Comparison of ENCODE assay signal across 9 mouse cellular contexts in genomic region chr4:54652111-54653021, GRCm38 (mm10).
DNase-seq lines count a peak whose midpoint lies in the region; ATAC-seq and TF ChIP-seq lines count a peak whose summit lies in the region.
"Had no signal": no experiment of that assay in that cellular context is flagged by ENCODE, and none has a peak within 500 bp of the region (broad histone marks: within the 10 kb centered on the region; RNA-seq: fewer than 3 reads in every experiment).

No protein-coding gene starts in this region.

- no peaks in the 10 kb centered on the region for H3K27me3 ChIP-seq in forebrain, embryonic 12.5 days
- no peaks in the 10 kb centered on the region for H3K27me3 ChIP-seq in limb, embryonic 13.5 days

- no peaks in the 10 kb centered on the region for H3K9me3 ChIP-seq in forebrain, embryonic 12.5 days
- H3K9me3 ChIP-seq in limb, embryonic 13.5 days: no peaks in the 10 kb centered on the region

- no peak for DNase-seq in layer of hippocampus, adult 2 months (ENCODE audit: low spot score in 2 of 2)
- DNase-seq in layer of hippocampus, postnatal 25 days (ENCODE audit: extremely low spot score in 1 of 2, low spot score in 1 of 2): no peak
- peak; percentile 66 for DNase-seq in retina, postnatal 1 day
- DNase-seq in natural killer cell, adult 2 months (ENCODE audit: low spot score in 2 of 2): no peak
- no peak for DNase-seq in spleen, postnatal 10 days (ENCODE audit: low spot score in 2 of 2)
- DNase-seq in layer of hippocampus, adult 8-10 months (ENCODE audit: low spot score in 2 of 2): no peak
- DNase-seq: lung, embryonic 14.5 days had no signal

- peak overlapping the region; percentile 31 for H3K4me2 ChIP-seq in forebrain, embryonic 12.5 days
- no peak overlapping the region for H3K4me2 ChIP-seq in limb, embryonic 13.5 days (replicated peaks)
- H3K4me2 ChIP-seq: lung, embryonic 14.5 days had no signal

- TF ChIP-seq CTCF in layer of hippocampus, adult 2 months (conservative IDR thresholded peaks at IDR 0.05): no peak

- peak overlapping the region; percentile 6; the same call in 1 of the 2 replicates for H3K4me3 ChIP-seq in layer of hippocampus, adult 2 months
- H3K4me3 ChIP-seq in forebrain, embryonic 12.5 days (replicated peaks): no peak overlapping the region
- H3K4me3 ChIP-seq in limb, embryonic 13.5 days: no peak overlapping the region

- no peak overlapping the region; the same call in 1 of the 2 replicates for H3K9ac ChIP-seq in forebrain, embryonic 12.5 days
- H3K9ac ChIP-seq in limb, embryonic 13.5 days: no peak overlapping the region
- H3K9ac ChIP-seq: lung, embryonic 14.5 days had no signal

- peak overlapping the region; percentile 59; the same call in 1 of the 2 replicates for H3K27ac ChIP-seq in layer of hippocampus, adult 2 months
- peak overlapping the region; percentile 93 for H3K27ac ChIP-seq in forebrain, embryonic 12.5 days
- H3K27ac ChIP-seq in limb, embryonic 13.5 days: 0 out of 2 replicates have a peak overlapping the region, but pooled peaks have one; percentile 28

- no peaks in the 10 kb centered on the region for H3K36me3 ChIP-seq in forebrain, embryonic 12.5 days (replicated peaks)
- no peaks in the 10 kb centered on the region for H3K36me3 ChIP-seq in limb, embryonic 13.5 days

- H3K4me1 ChIP-seq in forebrain, embryonic 12.5 days: peaks cover 29% of the 10 kb centered on the region
- H3K4me1 ChIP-seq in limb, embryonic 13.5 days: peaks cover 15% of the 10 kb centered on the region

- peak; percentile 86 for ATAC-seq in forebrain, embryonic 12.5 days (ENCODE audit: low FRiP score)
- no peak for ATAC-seq in limb, embryonic 13.5 days (ENCODE audit: low FRiP score, low read depth)

- WGBS in forebrain, embryonic 12.5 days: 4% methylated on average over 11 of the region's 11 CpGs
- WGBS in limb, embryonic 13.5 days: 43% methylated on average over 11 of the region's 11 CpGs

Comparison
In these comparisons a context has a peak if more than half of its experiments do, and no peak if none do; other contexts are left out.
1. H3K27ac ChIP-seq: peak in every context shown above with its lines; median percentile 93 in forebrain, embryonic 12.5 days; 59 in layer of hippocampus, adult 2 months; 28 in limb, embryonic 13.5 days.